Comparison of ENCODE assay signal across 18 mouse cellular contexts in the genomic region with DNA sequence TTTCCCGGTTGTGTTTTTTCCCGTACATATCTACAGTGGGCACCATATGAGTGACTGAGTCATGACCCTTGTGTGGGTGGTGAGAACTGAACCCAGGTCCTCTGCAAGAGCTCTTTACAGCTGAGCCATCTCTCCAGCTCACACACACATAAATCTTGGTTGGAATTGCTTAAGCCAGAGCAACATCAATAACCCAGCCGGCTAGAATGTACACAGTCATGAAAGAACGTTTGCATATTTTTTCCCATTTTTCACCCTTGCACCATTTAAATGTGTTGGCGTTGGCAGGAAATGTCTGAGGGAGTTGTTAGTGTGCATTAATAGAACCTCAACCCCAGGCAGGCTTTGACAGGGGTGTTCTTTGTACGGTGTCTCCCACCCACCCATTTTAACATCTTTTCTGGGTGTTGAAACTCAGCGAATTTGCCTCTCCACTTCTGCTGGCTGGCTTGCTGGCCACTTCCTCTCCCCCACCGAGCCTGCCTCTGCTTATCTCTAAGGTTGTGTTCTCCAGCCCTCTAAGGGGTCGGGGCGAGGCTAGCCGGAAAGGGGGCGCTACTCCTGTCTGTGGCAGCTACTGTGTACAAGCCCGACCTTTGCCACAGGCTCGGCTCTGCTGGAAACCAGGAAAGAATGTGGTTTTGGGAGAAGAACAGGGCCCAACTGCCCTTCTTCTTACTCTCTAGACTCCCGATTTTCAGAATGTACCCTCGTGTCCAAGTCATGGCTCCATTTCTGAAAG. TPM values are rescaled to one million over a fixed set of nuclear protein-coding genes. Genes with fewer than 3 reads are reported as not detected.
DNase-seq lines count a peak whose midpoint lies in the region; ATAC-seq and TF ChIP-seq lines count a peak whose summit lies in the region.
"Had no signal": no experiment of that assay in that cellular context is flagged by ENCODE, and none has a peak within 500 bp of the region (broad histone marks: within the 10 kb centered on the region; RNA-seq: fewer than 3 reads in every experiment).

No protein-coding gene starts in this region.

- H3K27me3 ChIP-seq in heart, embryonic 13.5 days (replicated peaks): peaks cover 75% of the 10 kb centered on the region
- H3K27me3 ChIP-seq in C2C12 (ENCODE audit: control insufficient read depth, insufficient read depth, insufficient read length): no peaks in the 10 kb centered on the region
- H3K27me3 ChIP-seq in intestine, embryonic 15.5 days (replicated peaks): peaks cover 26% of the 10 kb centered on the region; the same call in 1 of the 2 replicates
- H3K27me3 ChIP-seq in myocyte (ENCODE audit: control insufficient read depth, insufficient read depth, insufficient read length): no peaks in the 10 kb centered on the region
- peaks cover 41% of the 10 kb centered on the region for H3K27me3 ChIP-seq in neural tube, embryonic 15.5 days (replicated peaks)

- no peaks in the 10 kb centered on the region for H3K36me3 ChIP-seq in heart, embryonic 13.5 days
- no peaks in the 10 kb centered on the region for H3K36me3 ChIP-seq in C2C12 (ENCODE audit: control insufficient read depth, insufficient read depth)
- no peaks in the 10 kb centered on the region for H3K36me3 ChIP-seq in intestine, embryonic 15.5 days
- no peaks in the 10 kb centered on the region for H3K36me3 ChIP-seq in myocyte (ENCODE audit: control insufficient read depth, insufficient read depth)
- no peaks in the 10 kb centered on the region for H3K36me3 ChIP-seq in neural tube, embryonic 15.5 days
- H3K36me3 ChIP-seq: forebrain, embryonic 15.5 days; midbrain, embryonic 10.5 days had no signal

- H3K79me2 ChIP-seq in C2C12 (ENCODE audit: control insufficient read depth, insufficient read depth) (no peaks in the 10 kb centered on the region), myocyte (ENCODE audit: control insufficient read depth, insufficient read depth) (no peaks in the 10 kb centered on the region)

- peaks cover 15% of the 10 kb centered on the region for H3K4me1 ChIP-seq in heart, embryonic 13.5 days
- peaks cover 17% of the 10 kb centered on the region for H3K4me1 ChIP-seq in intestine, embryonic 15.5 days (replicated peaks)
- no peaks in the 10 kb centered on the region for H3K4me1 ChIP-seq in neural tube, embryonic 15.5 days

- ATAC-seq in heart, embryonic 13.5 days (ENCODE audit: extremely low read depth, insufficient number of reproducible peaks, low FRiP score, low TSS enrichment): no peak
- peak; percentile 48 for ATAC-seq in intestine, embryonic 15.5 days
- ATAC-seq in neural tube, embryonic 15.5 days (ENCODE audit: low FRiP score): no peak
- ATAC-seq: forebrain, embryonic 15.5 days had no signal

- TF ChIP-seq CTCF in C2C12 (IDR thresholded peaks at IDR 0.05; ENCODE audit: control insufficient read depth, insufficient read depth, insufficient read length): no peak

- no peaks in the 10 kb centered on the region for H3K9me3 ChIP-seq in heart, embryonic 13.5 days
- no peaks in the 10 kb centered on the region for H3K9me3 ChIP-seq in intestine, embryonic 15.5 days
- H3K9me3 ChIP-seq in neural tube, embryonic 15.5 days (replicated peaks): no peaks in the 10 kb centered on the region
- H3K9me3 ChIP-seq: forebrain, embryonic 15.5 days; midbrain, embryonic 10.5 days had no signal

- H3K4me3 ChIP-seq in heart, embryonic 13.5 days: no peak overlapping the region
- H3K4me3 ChIP-seq in C2C12 (ENCODE audit: insufficient read depth, poor library complexity, severe bottlenecking) (no peak overlapping the region), myocyte (no peak overlapping the region)
- H3K4me3 ChIP-seq in intestine, embryonic 15.5 days (replicated peaks): no peak overlapping the region
- no peak overlapping the region for H3K4me3 ChIP-seq in neural tube, embryonic 15.5 days (replicated peaks)
- H3K4me3 ChIP-seq: forebrain, embryonic 15.5 days; midbrain, embryonic 10.5 days had no signal

- intact Hi-C loops in heart, postnatal 36 days (cut with DNase I): no loop called here

- WGBS in heart, embryonic 13.5 days: 21% methylated on average over 16 of the region's 16 CpGs
- WGBS in intestine, embryonic 15.5 days: 22% methylated on average over 16 of the region's 16 CpGs
- WGBS in neural tube, embryonic 15.5 days: 43% methylated on average over 16 of the region's 16 CpGs

- H3K27ac ChIP-seq in heart, embryonic 13.5 days (replicated peaks): no peak overlapping the region
- H3K27ac ChIP-seq in intestine, embryonic 15.5 days: peak overlapping the region; percentile 81
- H3K27ac ChIP-seq in neural tube, embryonic 15.5 days (replicated peaks): no peak overlapping the region
- H3K27ac ChIP-seq: forebrain, embryonic 15.5 days; midbrain, embryonic 10.5 days had no signal

- peak overlapping the region; percentile 21; the same call in 1 of the 2 replicates for H3K4me2 ChIP-seq in heart, embryonic 13.5 days
- peak overlapping the region; percentile 43 for H3K4me2 ChIP-seq in intestine, embryonic 15.5 days (replicated peaks)
- H3K4me2 ChIP-seq in myocyte (ENCODE audit: low read depth): peak overlapping the region; percentile 87
- no peak overlapping the region for H3K4me2 ChIP-seq in neural tube, embryonic 15.5 days
- H3K4me2 ChIP-seq: forebrain, embryonic 15.5 days; lung, embryonic 14.5 days had no signal

- H3ac ChIP-seq in C2C12 (ENCODE audit: control insufficient read depth, insufficient read length, low read depth): no peak overlapping the region
- no peak overlapping the region for H3ac ChIP-seq in myocyte (ENCODE audit: control insufficient read depth, insufficient read length)

- H3K9ac ChIP-seq in heart, embryonic 13.5 days: no peak overlapping the region
- peak overlapping the region; percentile 13; the same call in 1 of the 2 replicates for H3K9ac ChIP-seq in intestine, embryonic 15.5 days
- H3K9ac ChIP-seq in neural tube, embryonic 15.5 days (replicated peaks): no peak overlapping the region
- H3K9ac ChIP-seq: forebrain, embryonic 15.5 days; lung, embryonic 14.5 days had no signal

- DNase-seq in heart, postnatal 36 days: no peak
- no peak for DNase-seq in right cerebral cortex, postnatal 36 days (ENCODE audit: low spot score in 2 of 2)
- DNase-seq in urinary bladder, adult 2 months (ENCODE audit: low spot score): no peak
- DNase-seq: adrenal gland, postnatal 10 days; cerebellum, postnatal 10 days; gastrocnemius, postnatal 36 days; kidney, adult 11 months; lung, embryonic 14.5 days had no signal

- no peak for TF ChIP-seq POLR2A in myocyte (IDR thresholded peaks at IDR 0.05; ENCODE audit: insufficient read length, low read depth)

- no peaks in the 10 kb centered on the region for H3K79me3 ChIP-seq in C2C12 (ENCODE audit: low read depth)

TF ChIP-seq in C2C12, 6 proteins besides CTCF, POLR2A, EP300 and RAD21:
- TF ChIP-seq FOSL1 (IDR thresholded peaks at IDR 0.05; ENCODE audit: insufficient read depth, low read length, poor library complexity, severe bottlenecking) (no peak), CEBPB (IDR thresholded peaks at IDR 0.05; ENCODE audit: low read depth) (peak; percentile 39)

TF ChIP-seq in myocyte, 11 proteins besides CTCF, POLR2A, EP300 and RAD21:
- TF ChIP-seq SRF (IDR thresholded peaks at IDR 0.05; ENCODE audit: control insufficient read depth, insufficient read length, low read depth): no peak
- TF ChIP-seq CEBPB (IDR thresholded peaks at IDR 0.05; ENCODE audit: insufficient read depth, poor library complexity, severe bottlenecking): peak; percentile 54; the same call in 1 of the 2 replicates

RNA-seq across cellular contexts. Expression of gene Cdx2, which starts 15.1 kb away (rescaled TPM):
- not detected in 2 replicates for polyA plus RNA-seq in heart, embryonic 13.5 days (2015; fragmentation: Nextera tagmentation; extraction: Ambion mirVana)
- not detected for total RNA-seq in heart, postnatal 36 days (2021)
- polyA plus RNA-seq in C2C12 (2012; fragmentation: generic; extraction: Trizol): not detected
- 36.0 and 38.2 TPM in 2 replicates for polyA plus RNA-seq in intestine, embryonic 15.5 days (2015; fragmentation: Nextera tagmentation; extraction: Ambion mirVana)
- not detected for polyA plus RNA-seq in myocyte (2012; fragmentation: generic; extraction: Trizol)
- polyA plus RNA-seq in neural tube, embryonic 15.5 days (2015; fragmentation: Nextera tagmentation; extraction: Ambion mirVana): 3.1 TPM in 1 of 2 replicates, not detected in the other
- polyA plus RNA-seq in urinary bladder, adult 2 months (2012; rRNA removed): not detected in 2 replicates
- total RNA-seq: adrenal gland, postnatal 10 days; gastrocnemius, postnatal 36 days; heart, postnatal 25 days; left cerebral cortex, postnatal 10 days had no signal
- polyA plus RNA-seq: embryonic facial prominence, embryonic 14.5 days; forebrain, embryonic 15.5 days; lung, embryonic 14.5 days; midbrain, embryonic 10.5 days had no signal

RNA-seq across cellular contexts. Expression of gene Pdx1, which starts 22.2 kb away (rescaled TPM):
- polyA plus RNA-seq in heart, embryonic 13.5 days (2015; fragmentation: Nextera tagmentation; extraction: Ambion mirVana): not detected in 2 replicates
- not detected for total RNA-seq in heart, postnatal 36 days (2021)
- polyA plus RNA-seq in C2C12 (2012; fragmentation: generic; extraction: Trizol): not detected
- polyA plus RNA-seq in intestine, embryonic 15.5 days (2015; fragmentation: Nextera tagmentation; extraction: Ambion mirVana): 5.7 and 5.8 TPM in 2 replicates
- not detected for polyA plus RNA-seq in myocyte (2012; fragmentation: generic; extraction: Trizol)
- polyA plus RNA-seq in neural tube, embryonic 15.5 days (2015; fragmentation: Nextera tagmentation; extraction: Ambion mirVana): not detected in 2 replicates
- not detected in 2 replicates for polyA plus RNA-seq in urinary bladder, adult 2 months (2012; rRNA removed)
- total RNA-seq: adrenal gland, postnatal 10 days; gastrocnemius, postnatal 36 days; heart, postnatal 25 days; left cerebral cortex, postnatal 10 days had no signal
- polyA plus RNA-seq: embryonic facial prominence, embryonic 14.5 days; forebrain, embryonic 15.5 days; lung, embryonic 14.5 days; midbrain, embryonic 10.5 days had no signal

RNA-seq across cellular contexts. Expression of gene Urad, which starts 30.3 kb away (rescaled TPM):
- not detected in 2 replicates for polyA plus RNA-seq in heart, embryonic 13.5 days (2015; fragmentation: Nextera tagmentation; extraction: Ambion mirVana)
- not detected for total RNA-seq in heart, postnatal 36 days (2021)
- polyA plus RNA-seq in C2C12 (2012; fragmentation: generic; extraction: Trizol) (not detected), myocyte (2012; fragmentation: generic; extraction: Trizol) (not detected)
- polyA plus RNA-seq in intestine, embryonic 15.5 days (2015; fragmentation: Nextera tagmentation; extraction: Ambion mirVana): 1.6 and 1.7 TPM in 2 replicates
- polyA plus RNA-seq in neural tube, embryonic 15.5 days (2015; fragmentation: Nextera tagmentation; extraction: Ambion mirVana): 0.24 TPM in 1 of 2 replicates, not detected in the other
- not detected in 2 replicates for polyA plus RNA-seq in urinary bladder, adult 2 months (2012; rRNA removed)
- total RNA-seq: gastrocnemius, postnatal 36 days; heart, postnatal 25 days; left cerebral cortex, postnatal 10 days had no signal
- polyA plus RNA-seq: embryonic facial prominence, embryonic 14.5 days; forebrain, embryonic 15.5 days; lung, embryonic 14.5 days; midbrain, embryonic 10.5 days had no signal
